Mouse (Mus musculus) kidney, postnatal 4 days (tissue): ENCODE data around the gene Tal1.

Experiments used
- DNase-seq, 2 experiments: peaks; one replicate each; pipeline ENCODE4 v3.0.0; 2021; ENCODE audit warnings: mixed read lengths in 2 of 2

The Tal1 gene

GRCm38 (mm10) chr4:115056371-115056920 lies at the start of gene Tal1:
Gene Tal1, plus strand, starts transcription at chr4:115056426.
- peak; percentile 42 to 73 for DNase-seq

GRCm38 (mm10) chr4:115014276-115014675 lies 42.0 kb upstream of the Tal1 start:
- DNase-seq = no peak

GRCm38 (mm10) chr4:115019997-115020396 lies 36.2 kb upstream of the Tal1 start:
- no peak for DNase-seq

- DNase-seq = no peak
These were observed 21.2 kb upstream of the Tal1 start for GRCm38 (mm10) chr4:115035043-115035442.

GRCm38 (mm10) chr4:115038242-115038641 lies 18.0 kb upstream of the Tal1 start:
- DNase-seq = peak; percentile 72

- no peak for DNase-seq
These were observed 10.6 kb upstream of the Tal1 start for GRCm38 (mm10) chr4:115045621-115046020.

GRCm38 (mm10) chr4:115047750-115048149 lies 8.5 kb upstream of the Tal1 start:
- DNase-seq = peak; percentile 82 to 84

DNA sequence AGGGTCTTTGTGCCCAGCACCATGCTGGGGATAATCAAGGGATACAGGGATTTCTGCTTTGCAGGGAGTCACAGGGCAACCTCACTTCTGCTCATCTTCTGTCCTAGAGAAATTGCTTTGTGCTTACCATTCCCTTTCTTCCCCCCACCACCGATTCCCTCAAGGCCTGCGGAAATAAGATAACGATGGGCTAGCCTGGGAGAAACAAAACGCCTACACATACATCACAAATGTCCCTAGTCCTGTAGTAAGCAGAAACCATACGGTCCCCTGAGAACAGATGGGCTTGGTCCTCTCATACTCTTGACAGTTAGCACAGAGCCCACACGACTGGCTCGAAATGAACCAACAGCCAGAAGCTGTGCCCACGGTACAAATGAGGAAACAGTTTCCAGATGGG lies 8.0 kb upstream of the Tal1 start:
- DNase-seq = no peak

DNA sequence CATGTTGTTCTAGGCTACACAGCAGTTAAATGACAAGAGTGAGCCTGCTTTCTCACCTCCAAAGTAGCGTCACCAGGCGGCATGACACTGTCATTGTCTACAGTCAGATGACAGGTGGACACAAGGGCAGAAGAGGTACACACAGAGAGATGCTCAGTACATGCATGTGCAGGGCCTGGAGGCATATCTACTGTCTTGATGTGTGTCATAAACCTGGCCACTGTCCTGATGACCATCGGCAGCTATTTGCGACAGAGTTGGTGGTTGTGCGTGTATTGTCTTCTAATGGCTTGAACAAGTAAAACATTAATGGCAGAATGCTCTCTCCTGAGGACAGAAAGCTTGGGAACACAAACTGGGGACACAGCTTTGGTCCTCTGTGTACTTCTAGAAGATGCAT lies 5.0 kb upstream of the Tal1 start:
- no peak for DNase-seq

DNA sequence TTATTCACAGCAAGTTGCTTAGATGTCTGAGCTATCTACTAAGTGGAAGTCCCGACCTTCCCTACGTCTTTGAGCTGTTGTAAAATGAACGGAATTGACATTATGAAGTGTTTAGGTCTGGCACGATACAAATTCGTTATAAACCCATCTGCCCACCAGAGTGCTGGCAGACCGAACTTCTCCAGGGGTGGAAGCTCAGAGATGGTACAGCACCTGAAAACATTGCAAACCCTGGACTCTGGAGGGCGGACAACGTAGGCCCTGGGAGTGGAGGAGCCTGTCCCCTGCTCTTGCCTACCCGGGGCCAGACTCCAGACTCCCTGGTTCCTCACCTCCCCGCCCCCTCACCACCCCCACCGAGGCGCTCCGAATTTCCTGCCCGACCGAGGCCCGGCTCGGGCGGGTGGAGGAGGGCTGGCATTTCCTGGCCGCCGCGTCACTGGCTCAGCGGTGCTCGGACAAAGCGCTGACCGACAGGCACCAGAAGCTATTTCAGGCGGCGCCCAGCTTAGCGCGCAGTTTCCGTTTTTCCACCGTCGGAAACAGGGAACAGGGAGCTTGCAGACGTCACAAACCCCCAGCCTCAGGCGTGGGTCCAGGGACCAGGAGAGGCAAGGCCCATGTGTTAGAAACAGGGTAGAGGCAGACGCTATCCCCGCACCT lies 3.8 kb upstream of the Tal1 start:
- DNase-seq = peak; percentile 76 to 84

DNA sequence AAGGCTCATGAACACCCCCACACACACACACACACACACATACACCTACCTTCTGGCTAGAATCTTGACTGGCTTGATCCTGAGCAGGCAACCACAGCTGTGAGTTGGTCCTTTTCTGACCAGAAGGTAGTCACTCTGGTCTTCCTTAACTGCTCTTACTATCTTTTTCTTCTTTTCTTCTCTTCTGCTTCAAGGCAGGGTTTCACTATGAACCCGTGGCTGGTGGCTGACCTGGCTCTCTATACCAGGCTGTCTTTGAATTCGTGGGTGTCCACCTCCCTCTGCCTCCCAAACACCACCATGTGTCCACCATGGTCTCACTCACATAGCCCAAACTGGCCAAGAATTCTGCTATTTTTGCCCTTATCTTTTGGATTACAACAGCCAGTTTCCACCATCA lies 1.2 kb upstream of the Tal1 start:
- no peak for DNase-seq

- no peak for DNase-seq
These were observed 535 bp upstream of the Tal1 start for GRCm38 (mm10) chr4:115055691-115056090.

DNA sequence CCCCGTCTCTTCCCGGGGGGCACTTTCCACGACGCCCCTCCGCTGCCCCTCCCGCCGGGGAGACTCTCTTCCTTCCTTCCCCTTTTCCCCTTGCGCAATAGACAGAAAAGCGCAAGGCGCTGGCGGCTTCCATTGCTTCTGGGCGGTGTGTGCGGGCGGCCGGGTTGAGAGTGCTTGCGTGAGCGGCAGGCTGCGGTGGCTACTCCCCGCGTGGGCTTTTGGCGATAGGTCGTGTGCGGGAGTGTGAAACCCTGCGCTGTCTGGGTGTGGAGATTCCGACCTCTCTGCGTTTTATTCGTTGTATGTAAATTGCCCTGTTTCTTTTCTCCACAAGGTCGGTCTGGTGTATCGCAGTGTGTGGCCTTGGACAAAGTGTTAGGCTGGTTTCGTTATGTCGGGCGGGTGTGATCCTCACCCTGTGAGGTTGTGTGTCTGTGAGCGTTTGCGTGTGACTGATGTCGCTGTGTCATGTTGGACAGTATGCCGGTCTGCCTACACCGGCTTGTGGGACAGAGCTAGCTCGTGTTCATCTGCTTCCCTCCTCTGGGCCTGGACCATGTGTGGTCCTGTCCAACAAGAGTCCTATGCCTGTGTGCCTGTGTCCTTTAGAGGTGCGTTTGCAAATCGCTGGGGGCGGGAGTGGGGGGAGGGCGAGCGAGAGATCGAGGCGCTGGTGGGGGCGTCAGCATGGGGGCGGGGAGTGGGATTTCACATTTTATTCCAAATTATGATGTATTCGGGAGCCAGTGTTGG lies 871 bp downstream of the Tal1 start:
- DNase-seq = peak; percentile 61 to 73

- DNase-seq = peak in 1 of 2 experiments; percentile 29
These were observed 1.6 kb downstream of the Tal1 start for GRCm38 (mm10) chr4:115057674-115058316.

- DNase-seq = peak; percentile 35 to 61
These were observed 2.1 kb downstream of the Tal1 start for GRCm38 (mm10) chr4:115058317-115058761.

DNA sequence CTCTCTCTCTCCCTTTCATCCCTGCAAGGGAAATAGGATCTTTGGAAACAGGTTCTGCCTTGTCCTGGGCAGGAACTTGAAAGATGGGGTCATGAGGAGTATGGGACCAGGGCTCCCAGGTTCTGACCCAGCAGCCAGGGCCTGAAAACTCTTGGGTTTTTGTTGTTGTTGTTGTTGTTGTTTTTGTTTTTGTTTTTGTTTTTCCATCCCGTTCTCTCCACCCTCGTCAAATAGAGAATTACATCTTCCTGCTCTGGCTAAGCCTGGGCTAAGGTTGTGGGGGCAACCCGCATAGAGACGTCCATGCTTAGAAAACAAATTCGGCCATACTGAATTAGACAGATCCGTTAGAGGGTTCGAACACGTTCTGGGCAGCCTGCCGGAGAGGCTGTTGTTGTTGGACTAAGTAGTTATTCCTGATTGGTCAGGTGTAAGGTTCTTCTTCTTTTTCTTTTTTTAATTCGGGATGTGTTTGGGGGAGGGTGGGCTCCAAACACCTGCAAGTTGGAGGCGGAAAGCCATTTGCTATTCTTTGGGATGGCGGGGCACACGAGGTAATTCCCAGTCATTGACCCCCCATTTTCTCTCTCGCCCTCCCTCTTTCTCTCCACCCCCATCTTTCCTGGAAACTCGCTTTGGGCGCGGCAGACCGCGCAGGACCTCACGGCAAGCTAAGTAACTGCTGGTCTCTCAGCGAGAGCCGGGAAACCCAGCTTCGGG lies 2.8 kb downstream of the Tal1 start:
- peak in 1 of 2 experiments; percentile 30 for DNase-seq

GRCm38 (mm10) chr4:115059871-115060270 lies 3.6 kb downstream of the Tal1 start:
- peak; percentile 24 to 51 for DNase-seq

DNA sequence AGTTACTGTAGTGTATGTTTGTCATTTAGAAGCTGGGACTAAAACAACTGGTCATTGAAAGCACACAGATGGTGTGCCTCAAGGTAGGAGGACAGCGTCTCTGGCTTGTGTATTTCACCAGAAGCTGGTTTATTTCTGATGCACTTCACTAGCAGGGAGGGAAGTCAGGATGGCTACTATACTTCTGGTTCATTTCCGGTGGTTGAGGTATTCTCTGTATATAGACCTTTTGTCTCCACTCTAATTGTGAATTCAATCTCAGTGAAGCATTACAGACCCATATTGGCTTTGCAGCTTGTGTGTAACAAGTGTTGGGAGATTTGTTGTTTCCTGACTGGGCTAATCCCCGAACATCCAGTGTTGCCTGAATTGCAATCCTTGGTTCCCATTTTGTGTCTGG lies 4.5 kb downstream of the Tal1 start:
- DNase-seq = no peak

GRCm38 (mm10) chr4:115062540-115062874 lies 6.3 kb downstream of the Tal1 start:
- DNase-seq = no peak

DNA sequence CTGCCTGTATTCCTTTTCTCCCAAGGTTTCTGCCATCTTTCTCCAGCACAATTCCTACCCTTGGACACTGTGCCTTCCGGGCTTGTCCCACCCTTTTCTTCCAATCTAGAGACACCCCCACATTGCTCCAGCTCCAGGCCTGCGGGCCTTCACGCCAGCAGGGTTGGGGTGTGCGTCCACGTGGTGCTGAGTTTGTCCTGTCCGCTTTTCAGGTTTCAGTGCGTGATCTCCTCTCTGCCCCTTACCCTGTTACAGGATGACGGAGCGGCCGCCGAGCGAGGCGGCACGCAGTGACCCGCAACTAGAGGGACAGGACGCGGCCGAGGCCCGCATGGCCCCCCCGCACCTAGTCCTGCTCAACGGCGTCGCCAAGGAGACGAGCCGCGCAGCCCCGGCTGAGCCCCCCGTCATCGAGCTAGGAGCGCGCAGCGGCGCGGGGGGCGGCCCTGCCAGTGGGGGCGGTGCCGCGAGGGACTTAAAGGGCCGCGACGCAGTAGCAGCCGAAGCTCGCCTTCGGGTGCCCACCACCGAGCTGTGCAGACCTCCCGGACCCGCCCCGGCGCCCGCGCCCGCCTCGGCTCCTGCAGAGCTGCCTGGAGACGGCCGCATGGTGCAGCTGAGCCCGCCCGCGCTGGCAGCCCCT lies 6.8 kb downstream of the Tal1 start:
- peak; percentile 61 to 73 for DNase-seq

- DNase-seq = peak in 1 of 2 experiments; percentile 20
These were observed 7.5 kb downstream of the Tal1 start for GRCm38 (mm10) chr4:115063518-115064239.

DNA sequence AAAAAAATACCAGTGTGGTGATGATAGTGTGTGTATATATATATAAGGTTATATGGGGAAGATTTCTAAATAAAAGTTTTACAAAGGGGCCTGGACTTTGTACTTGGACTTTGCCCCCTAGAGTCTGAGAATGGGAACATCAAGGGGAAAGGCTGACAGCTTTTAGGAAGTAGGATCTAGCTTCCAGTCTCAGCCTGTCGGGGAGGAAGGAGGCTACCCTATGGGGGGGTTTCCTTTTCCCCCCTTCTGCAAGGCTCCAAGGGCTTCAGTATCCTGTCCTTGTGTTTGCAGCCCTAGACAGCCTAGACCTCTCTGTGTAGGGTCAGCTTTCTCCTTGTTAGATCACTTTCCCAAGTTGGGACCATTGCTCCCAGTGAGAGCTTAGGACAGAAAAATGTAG lies 15.4 kb downstream of the Tal1 start:
- DNase-seq = no peak
